Mouse (Mus musculus) kidney, embryonic 15.5 days (tissue): ENCODE measurements at regions not wholly inside any gene's neighbourhood (a gene's known extent, or its start where the extent isn't known, plus 50 kb on each side); places are given as distances from the start of the nearest gene placed in this dataset.

Experiments
- ATAC-seq: fragments of 200-750 bp; cut with Nextera tagmentation; replicated peaks from 2 replicates; pipeline ENCODE4 v1.8.0; 2017; ENCODE audit warnings: moderate TSS enrichment; ENCODE audit not compliant: low FRiP score
- H3K27ac ChIP-seq: fragments of 300-500 bp; sonication (generic); 2 replicates; pipeline ENCODE4 v1.5.1; 2015; ENCODE audit warnings: mild to moderate bottlenecking, inconsistent platforms
- H3K27me3 ChIP-seq: fragments of 300-500 bp; sonication (generic); 2 replicates; pipeline ENCODE4 v1.6.1; 2015; ENCODE audit warnings: inconsistent platforms
- H3K36me3 ChIP-seq: fragments of 300-500 bp; sonication (generic); 2 replicates; pipeline ENCODE4 v1.6.1; 2015; ENCODE audit warnings: inconsistent platforms
- H3K4me1 ChIP-seq: fragments of 300-500 bp; sonication (generic); 2 replicates; pipeline ENCODE4 v1.6.1; 2015; ENCODE audit warnings: inconsistent platforms
- H3K4me2 ChIP-seq: fragments of 300-500 bp; sonication (generic); 2 replicates; pipeline ENCODE4 v1.6.1; 2015; ENCODE audit warnings: moderate library complexity, mild to moderate bottlenecking, inconsistent platforms
- H3K4me3 ChIP-seq: fragments of 300-500 bp; sonication (generic); replicated peaks from 2 replicates; pipeline ENCODE4 v1.5.1; 2015; ENCODE audit warnings: mild to moderate bottlenecking, inconsistent platforms
- H3K9ac ChIP-seq: fragments of 300-500 bp; sonication (generic); 2 replicates; pipeline ENCODE4 v1.6.1; 2015; ENCODE audit warnings: mild to moderate bottlenecking, inconsistent platforms
- H3K9me3 ChIP-seq: fragments of 300-500 bp; sonication (generic); replicated peaks from 2 replicates; pipeline ENCODE4 v1.6.1; 2016; ENCODE audit warnings: inconsistent platforms
- WGBS: fragments of 180-500 bp; shearing (Covaris S2); methylation state at CpG from one replicate; pipeline ENCODE4 v1.1.7; 2015; ENCODE audit warnings: mixed read lengths; 5-methylcytosine and 5-hydroxymethylcytosine counted together

- 70% methylated on average over 5 of the region's 5 CpGs for WGBS
- no peaks in the 10 kb centered on the region for H3K27me3 ChIP-seq
- H3K9ac ChIP-seq = no peak overlapping the region
- peaks cover 7% of the 10 kb centered on the region; the same call in 1 of the 2 replicates for H3K4me1 ChIP-seq
- no peaks in the 10 kb centered on the region for H3K36me3 ChIP-seq
- H3K4me2 ChIP-seq = no peak overlapping the region
- H3K4me3 ChIP-seq = no peak overlapping the region
- no peaks in the 10 kb centered on the region for H3K9me3 ChIP-seq
- 0 out of 2 replicates have a peak, but pooled peaks have one; percentile 17 for ATAC-seq
- no peak overlapping the region for H3K27ac ChIP-seq
These were observed 121.6 kb upstream of the Foxn2 start for GRCm38 (mm10) chr17:88318936-88319335.

DNA sequence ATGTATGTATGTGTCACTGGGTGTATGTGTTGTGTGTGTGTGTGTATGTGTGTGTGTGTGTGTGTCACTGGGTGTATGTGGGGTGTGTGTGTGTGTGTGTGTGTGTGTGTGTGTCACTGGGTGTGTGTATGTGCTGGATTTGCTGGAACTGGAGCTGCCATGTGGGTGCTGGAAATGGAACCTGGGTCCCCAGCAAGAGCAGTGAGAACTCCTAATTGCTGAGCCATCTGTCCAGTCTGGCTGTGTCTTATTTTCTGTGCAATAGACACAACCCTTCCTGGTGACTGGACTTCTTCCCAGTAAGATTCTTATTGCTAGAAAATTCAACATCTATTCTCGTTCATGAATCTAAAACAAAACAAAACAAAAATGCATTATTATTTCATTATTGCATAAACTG is 119.8 kb upstream of the Foxn2 start:
- Histone ChIP-seq H3K9ac (no peak overlapping the region), H3K4me2 (no peak overlapping the region), H3K27me3 (no peaks in the 10 kb centered on the region), H3K36me3 (no peaks in the 10 kb centered on the region), H3K4me3 (no peak overlapping the region), H3K27ac (no peak overlapping the region), H3K4me1 (peaks cover 19% of the 10 kb centered on the region), H3K9me3 (no peaks in the 10 kb centered on the region)
- ATAC-seq = no peak
- 76% methylated on average over 1 of the region's 1 CpGs for WGBS

DNA sequence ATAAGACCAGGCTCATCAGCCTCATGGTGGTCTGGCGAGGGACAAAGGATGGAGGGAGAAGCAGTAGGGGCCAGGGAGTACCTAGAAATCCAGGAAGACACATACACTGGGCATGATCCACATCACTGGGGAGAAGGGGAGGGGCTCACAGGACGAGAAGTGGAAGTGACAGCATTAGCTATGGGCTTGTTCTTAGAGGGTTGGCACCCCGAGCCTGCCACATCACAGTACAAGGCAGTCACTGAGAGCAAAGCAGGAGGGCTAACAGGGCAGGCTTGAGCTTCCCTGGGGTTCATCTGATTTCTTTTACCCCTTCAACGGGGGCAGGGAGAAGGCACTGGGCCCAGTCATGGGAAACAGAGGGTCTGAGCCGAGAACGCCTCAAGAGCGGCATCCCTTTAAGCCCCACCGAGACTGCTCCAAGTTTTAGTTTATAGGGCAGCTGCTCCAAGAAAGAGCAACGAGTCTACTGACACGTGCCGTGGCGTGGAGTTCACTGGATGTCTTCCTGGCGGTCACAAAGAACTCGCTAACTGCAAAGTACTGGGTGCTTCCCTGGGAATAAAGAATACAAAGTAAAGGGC is 115.1 kb upstream of the Foxn2 start:
- 0 out of 2 replicates have a peak, but pooled peaks have one; percentile 4 for ATAC-seq
- Histone ChIP-seq H3K9me3 (no peaks in the 10 kb centered on the region), H3K4me3 (no peak overlapping the region), H3K9ac (no peak overlapping the region), H3K27ac (no peak overlapping the region), H3K36me3 (no peaks in the 10 kb centered on the region), H3K27me3 (no peaks in the 10 kb centered on the region), H3K4me1 (peaks cover 31% of the 10 kb centered on the region), H3K4me2 (no peak overlapping the region)
- 49% methylated on average over 14 of the region's 14 CpGs for WGBS

DNA sequence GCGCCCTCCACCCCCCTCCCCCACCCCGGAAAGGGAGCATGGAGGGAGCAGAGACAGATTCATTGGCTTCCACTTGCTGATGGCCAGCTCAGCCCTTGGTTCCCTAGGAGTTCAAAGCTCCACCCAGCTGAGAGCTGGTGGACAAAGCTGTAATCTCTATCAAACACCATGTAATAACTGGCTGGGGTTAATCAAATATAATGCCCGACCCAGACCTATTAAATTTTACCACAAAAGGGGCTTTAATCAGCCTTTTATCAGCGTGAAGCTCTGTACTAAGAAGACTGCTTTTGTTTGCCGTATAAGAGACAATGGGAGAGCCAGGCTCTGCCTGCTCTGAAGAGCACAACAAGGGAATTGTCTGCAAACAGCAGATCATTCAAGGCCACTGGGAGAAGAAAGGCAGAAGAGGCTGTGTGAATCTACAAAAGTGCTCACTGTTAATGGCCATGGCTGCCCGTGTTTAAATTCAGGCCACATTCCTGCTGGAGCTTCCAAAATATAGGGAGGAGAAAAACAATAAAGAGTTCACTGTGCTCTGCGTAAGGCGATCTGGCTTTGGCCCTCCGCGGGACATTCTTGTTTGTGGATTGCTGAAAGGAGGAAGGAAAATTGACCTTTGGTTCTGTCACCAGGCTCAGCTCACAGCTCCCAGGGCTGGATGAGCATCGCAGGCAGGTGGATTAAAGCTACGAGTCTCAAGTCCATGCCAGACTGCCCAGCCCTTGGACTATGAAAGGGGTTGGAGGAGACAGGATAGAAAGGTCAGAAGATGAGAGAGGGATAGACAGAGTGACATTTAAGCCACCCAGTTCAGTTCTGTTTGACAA is 114.4 kb upstream of the Foxn2 start:
- Histone ChIP-seq H3K27ac (peak overlapping the region; percentile 33; the same call in 1 of the 2 replicates), H3K9ac (no peak overlapping the region), H3K27me3 (no peaks in the 10 kb centered on the region), H3K36me3 (no peaks in the 10 kb centered on the region), H3K4me3 (no peak overlapping the region), H3K4me2 (no peak overlapping the region), H3K9me3 (no peaks in the 10 kb centered on the region), H3K4me1 (peaks cover 31% of the 10 kb centered on the region)
- peak; percentile 54 for ATAC-seq
- WGBS = 28% methylated on average over 12 of the region's 12 CpGs

DNA sequence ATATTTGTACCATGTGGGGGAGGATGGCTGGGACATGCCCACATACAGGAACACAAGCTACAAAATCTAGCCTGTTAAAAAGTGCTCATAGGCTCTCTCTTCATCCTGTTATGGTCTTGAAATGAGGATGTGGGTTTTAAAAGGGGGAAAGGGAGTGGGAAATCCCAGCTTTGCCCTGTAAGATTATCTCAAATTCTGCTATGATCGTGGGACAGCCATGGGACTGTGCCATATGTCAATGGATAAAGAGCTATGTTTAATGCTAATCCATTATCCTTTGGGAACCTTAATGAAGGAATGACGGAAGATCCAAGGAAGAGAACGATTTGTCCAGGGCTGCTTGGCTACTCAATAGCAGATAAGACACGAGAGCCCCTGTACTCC is 113.8 kb upstream of the Foxn2 start:
- WGBS = 85% methylated on average over 4 of the region's 4 CpGs
- no peak for ATAC-seq
- H3K27ac ChIP-seq = no peak overlapping the region

GRCm38 (mm10) chr17:88327791-88328190 is 112.7 kb upstream of the Foxn2 start:
- H3K4me2 ChIP-seq = no peak overlapping the region
- no peak for ATAC-seq
- H3K27ac ChIP-seq = no peak overlapping the region
- H3K36me3 ChIP-seq = no peaks in the 10 kb centered on the region
- no peaks in the 10 kb centered on the region for H3K27me3 ChIP-seq
- H3K9ac ChIP-seq = no peak overlapping the region
- no peaks in the 10 kb centered on the region for H3K9me3 ChIP-seq
- 32% methylated on average over 8 of the region's 8 CpGs for WGBS
- peaks cover 31% of the 10 kb centered on the region for H3K4me1 ChIP-seq
- no peak overlapping the region for H3K4me3 ChIP-seq

More for the DNA sequence above, 113.8 kb upstream of the Foxn2 start:
- no peaks in the 10 kb centered on the region for H3K36me3 ChIP-seq
- no peak overlapping the region for H3K4me3 ChIP-seq
- peaks cover 31% of the 10 kb centered on the region for H3K4me1 ChIP-seq
- H3K9me3 ChIP-seq = no peaks in the 10 kb centered on the region
- H3K4me2 ChIP-seq = no peak overlapping the region
- no peak overlapping the region for H3K9ac ChIP-seq
- H3K27me3 ChIP-seq = no peaks in the 10 kb centered on the region

GRCm38 (mm10) chr17:88328807-88329206 is 111.7 kb upstream of the Foxn2 start:
- Histone ChIP-seq H3K4me3 (no peak overlapping the region), H3K9me3 (no peaks in the 10 kb centered on the region), H3K27me3 (no peaks in the 10 kb centered on the region), H3K4me2 (no peak overlapping the region), H3K27ac (no peak overlapping the region), H3K36me3 (no peaks in the 10 kb centered on the region), H3K4me1 (peaks cover 31% of the 10 kb centered on the region), H3K9ac (no peak overlapping the region)
- 38% methylated on average over 8 of the region's 8 CpGs for WGBS
- ATAC-seq = no peak

DNA sequence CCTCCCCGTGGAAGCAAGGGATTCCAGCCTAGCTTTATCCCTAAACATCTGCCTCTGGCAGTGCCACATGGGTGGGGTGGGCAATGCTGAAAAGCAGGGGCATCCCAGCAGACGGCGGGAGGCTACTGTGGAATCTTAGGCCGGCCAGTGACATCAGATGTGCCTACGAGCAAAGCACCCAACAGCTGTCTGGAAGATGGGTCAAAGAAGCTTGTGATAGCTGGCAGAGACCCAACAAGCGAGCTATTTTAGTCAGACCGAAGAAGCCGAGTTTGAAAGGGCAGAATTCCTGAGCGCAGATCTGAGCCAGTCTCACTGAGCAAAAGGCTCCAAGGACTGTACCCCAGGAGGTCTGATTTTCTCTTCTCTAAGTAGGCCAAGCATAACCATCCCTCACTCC is 110.8 kb upstream of the Foxn2 start:
- ATAC-seq = no peak
- Histone ChIP-seq H3K9ac (no peak overlapping the region), H3K27ac (no peak overlapping the region), H3K36me3 (no peaks in the 10 kb centered on the region), H3K4me2 (no peak overlapping the region), H3K4me1 (peaks cover 30% of the 10 kb centered on the region), H3K27me3 (no peaks in the 10 kb centered on the region), H3K4me3 (no peak overlapping the region), H3K9me3 (no peaks in the 10 kb centered on the region)
- 81% methylated on average over 9 of the region's 9 CpGs for WGBS

- Histone ChIP-seq H3K27ac (no peak overlapping the region), H3K36me3 (no peaks in the 10 kb centered on the region), H3K4me3 (no peak overlapping the region), H3K9ac (no peak overlapping the region), H3K9me3 (no peaks in the 10 kb centered on the region), H3K27me3 (no peaks in the 10 kb centered on the region), H3K4me1 (peaks cover 26% of the 10 kb centered on the region), H3K4me2 (no peak overlapping the region)
- WGBS = 88% methylated on average over 2 of the region's 2 CpGs
- no peak for ATAC-seq
These were observed 110.4 kb upstream of the Foxn2 start for GRCm38 (mm10) chr17:88330129-88330528.

- no peaks in the 10 kb centered on the region for H3K27me3 ChIP-seq
- no peak overlapping the region for H3K4me2 ChIP-seq
- no peak for ATAC-seq
- no peak overlapping the region for H3K9ac ChIP-seq
- H3K36me3 ChIP-seq = no peaks in the 10 kb centered on the region
- WGBS = 50% methylated on average over 4 of the region's 4 CpGs
- peaks cover 2% of the 10 kb centered on the region; the same call in 1 of the 2 replicates for H3K4me1 ChIP-seq
- H3K9me3 ChIP-seq = no peaks in the 10 kb centered on the region
- no peak overlapping the region for H3K27ac ChIP-seq
- H3K4me3 ChIP-seq = no peak overlapping the region
These were observed 106.7 kb upstream of the Foxn2 start for GRCm38 (mm10) chr17:88333816-88334215.

- 85% methylated on average over 5 of the region's 5 CpGs for WGBS
- Histone ChIP-seq H3K9ac (no peak overlapping the region), H3K36me3 (no peaks in the 10 kb centered on the region), H3K27ac (no peak overlapping the region), H3K9me3 (no peaks in the 10 kb centered on the region), H3K27me3 (no peaks in the 10 kb centered on the region), H3K4me2 (no peak overlapping the region), H3K4me3 (no peak overlapping the region), H3K4me1 (no peaks in the 10 kb centered on the region)
- no peak for ATAC-seq
These were observed 105.2 kb upstream of the Foxn2 start for GRCm38 (mm10) chr17:88335271-88335670.

DNA sequence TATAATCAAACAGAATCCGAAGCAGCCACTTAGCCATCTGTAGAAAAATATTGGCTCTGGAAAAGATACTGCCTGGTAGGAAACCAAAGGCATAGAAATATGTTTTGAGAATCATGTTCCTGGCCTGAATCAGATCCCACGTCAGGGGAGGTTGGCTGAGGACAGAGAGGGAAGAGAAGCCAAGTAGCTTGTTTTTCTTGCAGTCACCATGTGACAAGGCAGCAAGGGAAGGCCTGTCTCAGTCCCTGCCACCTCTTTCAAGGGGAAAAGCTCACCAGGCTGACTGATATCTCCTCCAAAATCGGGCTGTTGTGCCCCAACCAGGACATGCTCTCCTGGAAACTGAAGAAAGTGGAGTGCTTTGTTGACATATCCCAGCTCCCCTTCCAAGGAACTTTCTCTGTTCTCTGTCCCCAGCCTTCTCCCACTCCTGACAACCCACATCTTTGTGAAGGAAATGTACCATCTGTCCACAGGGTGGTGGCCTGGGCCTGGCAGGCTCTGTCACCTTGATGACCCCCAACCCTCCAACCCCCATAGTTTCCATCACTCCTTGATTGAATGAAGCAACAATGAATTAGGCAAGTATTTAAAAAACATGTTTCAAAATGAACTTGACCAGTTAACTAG is 104.3 kb upstream of the Foxn2 start:
- H3K9ac ChIP-seq = no peak overlapping the region
- H3K9me3 ChIP-seq = no peaks in the 10 kb centered on the region
- 56% methylated on average over 3 of the region's 3 CpGs for WGBS
- H3K4me3 ChIP-seq = no peak overlapping the region
- H3K4me1 ChIP-seq = no peaks in the 10 kb centered on the region
- no peak overlapping the region for H3K27ac ChIP-seq
- no peak for ATAC-seq
- H3K36me3 ChIP-seq = no peaks in the 10 kb centered on the region
- H3K27me3 ChIP-seq = no peaks in the 10 kb centered on the region
- no peak overlapping the region for H3K4me2 ChIP-seq
